Mouse (Mus musculus) ES-CJ7 (cell line): ENCODE results near the gene Cast.

Experiments used
- DNase-seq: peaks from one replicate; pipeline ENCODE4 v3.0.0; 2011; ENCODE audit warnings: low read depth, low spot score

The Cast gene

GRCm38 (mm10) chr13:74695497-74696193, 113.0 kb downstream of the Cast start:
- DNase-seq, result no peak
